Mouse (Mus musculus) lung, adult 2 months (tissue): ENCODE measurements around the gene Gm20388.

ENCODE experiments used
- CTCF ChIP-seq: fragments of 200-500 bp; IDR thresholded peaks from 2 replicates; pipeline ENCODE4 v1.5.1; 2011; ENCODE audit warnings: mild to moderate bottlenecking, low read length, control low read depth; ENCODE audit not compliant: insufficient read depth
- POLR2A ChIP-seq: fragments of 200-500 bp; IDR thresholded peaks from 2 replicates; pipeline ENCODE4 v1.6.1; 2011; ENCODE audit warnings: low read depth, mild to moderate bottlenecking, control low read depth, low read length, borderline replicate concordance; ENCODE audit errors: extremely low read depth

DNA sequence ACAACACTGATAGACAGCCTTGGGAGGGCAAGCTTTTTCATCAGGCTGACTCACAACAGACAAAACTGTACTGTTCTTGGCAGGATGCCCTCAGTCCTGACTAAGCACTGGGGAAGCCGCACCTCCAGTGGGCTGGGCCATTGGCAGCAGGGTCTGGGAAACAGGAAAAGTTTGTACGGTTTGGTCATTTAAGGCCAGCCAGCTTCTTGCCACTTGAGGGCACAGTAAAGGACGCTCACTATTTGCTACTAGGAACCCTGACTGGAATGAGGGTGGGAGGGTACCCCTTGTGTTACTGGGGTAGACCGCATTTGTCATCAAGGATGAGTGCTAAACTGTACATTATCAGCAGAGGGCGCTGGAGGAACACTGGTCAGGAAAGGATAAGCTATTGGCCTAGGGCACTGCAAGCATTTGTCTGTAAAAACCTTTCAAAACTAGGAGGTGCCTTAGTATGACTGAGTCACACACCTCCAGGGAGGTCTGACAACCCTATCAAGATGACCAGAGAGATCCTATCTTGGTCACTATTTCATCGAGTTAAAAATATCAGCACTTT, 2995.9 kb downstream of the Gm20388 start:
- TF ChIP-seq CTCF: peak; percentile 49; the same call in 1 of the 2 replicates
- no peak for TF ChIP-seq POLR2A
